Mouse (Mus musculus): ENCODE measurements around the gene Rpn1. TPM values are rescaled to one million over a fixed set of nuclear protein-coding genes. Genes with fewer than 3 reads are reported as not detected.

The Rpn1 gene
- polyA plus RNA-seq, 1 experiment from 2014 or later, result 290 TPM

DNA sequence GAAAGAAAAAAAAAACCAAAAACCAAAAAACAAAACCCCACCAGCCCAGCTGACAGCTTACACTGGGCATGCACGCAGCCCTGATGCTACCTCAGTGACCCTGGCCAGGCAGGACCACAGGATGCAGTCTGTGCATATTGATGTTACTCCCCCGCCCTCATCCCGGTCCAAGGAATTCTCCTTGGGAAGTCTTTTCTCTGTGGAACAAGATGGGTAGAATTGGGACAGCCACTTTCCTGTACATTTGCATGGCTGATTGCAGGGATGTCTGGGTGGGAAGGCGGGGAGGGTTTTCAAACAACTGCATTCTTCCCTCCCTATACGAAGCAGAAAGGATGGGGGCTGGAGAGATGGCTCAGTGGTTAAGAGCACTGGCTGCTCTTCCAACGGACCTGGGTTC lies 68.7 kb downstream of the Rpn1 start:
- Histone ChIP-seq H3K4me1 (ENCODE audit: control insufficient read depth, insufficient read depth, low read length) (no peaks in the 10 kb centered on the region), H3K36me3 (ENCODE audit: control insufficient read depth, insufficient read depth, low read length) (no peaks in the 10 kb centered on the region), H3K9ac (replicated peaks; ENCODE audit: low read length) (no peak overlapping the region), H3K27me3 (ENCODE audit: control insufficient read depth, insufficient read depth, low read length) (no peaks in the 10 kb centered on the region), H3K4me3 (replicated peaks; ENCODE audit: low read depth, low read length) (no peak overlapping the region), H3K9me3 (ENCODE audit: control insufficient read depth, low read length) (no peaks in the 10 kb centered on the region), H3K27ac (replicated peaks; ENCODE audit: low read depth, low read length) (no peak overlapping the region), H3K4me2 (ENCODE audit: low read length) (no peak overlapping the region)
- DNase-seq, result no peak
- WGBS, result 81% methylated on average over 6 of the region's 6 CpGs
- ATAC-seq (ENCODE audit: low FRiP score, low TSS enrichment), result no peak

Small RNAs within 50 kb of the gene (microRNA-seq; reads per million reads assigned to microRNA genes)
- gene Mir6376, result not detected

Other genes starting within 250 kb of the Rpn1 start
- gene Gm45140, start 248.7 kb upstream of the Rpn1 start, polyA plus RNA-seq (2014; fragmentation: Nextera tagmentation; extraction: Ambion mirVana), result 2.0 and 4.6 TPM in 2 replicates
- gene Isy1, start 245.7 kb upstream of the Rpn1 start, polyA plus RNA-seq (2014; fragmentation: Nextera tagmentation; extraction: Ambion mirVana), result 21.9 and 23.9 TPM in 2 replicates
- gene Cnbp, start 233.4 kb upstream of the Rpn1 start, polyA plus RNA-seq (2014; fragmentation: Nextera tagmentation; extraction: Ambion mirVana), result 553 and 588 TPM in 2 replicates
- gene Copg1, start 196.7 kb upstream of the Rpn1 start, polyA plus RNA-seq (2014; fragmentation: Nextera tagmentation; extraction: Ambion mirVana), result 161 and 185 TPM in 2 replicates
- gene Hmces, start 170.5 kb upstream of the Rpn1 start, polyA plus RNA-seq (2014; fragmentation: Nextera tagmentation; extraction: Ambion mirVana), result 40.5 and 42.3 TPM in 2 replicates
- 27.6 and 30.7 TPM in 2 replicates for gene H1fx, start 102.8 kb upstream of the Rpn1 start, polyA plus RNA-seq (2014; fragmentation: Nextera tagmentation; extraction: Ambion mirVana)
- gene Rab7, start 39.2 kb upstream of the Rpn1 start, polyA plus RNA-seq (2014; fragmentation: Nextera tagmentation; extraction: Ambion mirVana), result 328 and 378 TPM in 2 replicates
- 15.4 and 23.0 TPM in 2 replicates for gene Gata2, start 109.4 kb downstream of the Rpn1 start, polyA plus RNA-seq (2014; fragmentation: Nextera tagmentation; extraction: Ambion mirVana)
- gene Dnajb8, start 137.8 kb downstream of the Rpn1 start, polyA plus RNA-seq (2014; fragmentation: Nextera tagmentation; extraction: Ambion mirVana), result not detected in 2 replicates